Mouse (Mus musculus) thymus, adult 2 months (tissue): ENCODE measurements at regions not wholly inside any gene's neighbourhood (a gene's known extent, or its start where the extent isn't known, plus 50 kb on each side); places are given as distances from the start of the nearest gene placed in this dataset.
A peak's percentile ranks its signal among the peaks of the same experiment; 100 is the strongest.

ENCODE experiments used
- DNase-seq: peaks from one replicate; pipeline ENCODE4 v3.0.0; 2021
- H3K27ac ChIP-seq: fragments of 200-500 bp; 2 replicates; pipeline ENCODE4 v1.5.1; 2012; ENCODE audit warnings: low read length, control low read depth; ENCODE audit not compliant: control insufficient read depth, insufficient read depth
- H3K27me3 ChIP-seq: fragments of 200-500 bp; 2 replicates; pipeline ENCODE4 v1.6.1; 2012; ENCODE audit warnings: mild to moderate bottlenecking, low read length, moderate library complexity, mixed read lengths; ENCODE audit not compliant: control insufficient read depth, insufficient read depth
- H3K36me3 ChIP-seq: fragments of 200-500 bp; 2 replicates; pipeline ENCODE4 v1.6.1; 2012; ENCODE audit warnings: mild to moderate bottlenecking, low read length, moderate library complexity; ENCODE audit not compliant: control insufficient read depth, insufficient read depth
- H3K4me1 ChIP-seq: fragments of 200-500 bp; replicated peaks from 2 replicates; pipeline ENCODE4 v1.6.1; 2012; ENCODE audit warnings: low read length; ENCODE audit not compliant: control insufficient read depth, insufficient read depth
- H3K4me3 ChIP-seq: fragments of 200-500 bp; 2 replicates; pipeline ENCODE4 v1.5.1; 2012; ENCODE audit warnings: mild to moderate bottlenecking, low read length, control low read depth, moderate library complexity; ENCODE audit not compliant: control insufficient read depth, insufficient read depth
- CTCF ChIP-seq: fragments of 200-500 bp; IDR thresholded peaks from 2 replicates; pipeline ENCODE4 v1.5.1; 2012; ENCODE audit warnings: mild to moderate bottlenecking, control low read depth, low read length, moderate library complexity, borderline replicate concordance; ENCODE audit not compliant: control insufficient read depth, poor library complexity, insufficient read depth; ENCODE audit errors: extremely low read depth
- POLR2A ChIP-seq: fragments of 200-500 bp; IDR thresholded peaks from 2 replicates; pipeline ENCODE4 v1.6.1; 2012; ENCODE audit warnings: mild to moderate bottlenecking, low read length, control low read depth, moderate library complexity; ENCODE audit not compliant: control insufficient read depth, poor library complexity, insufficient read depth; ENCODE audit errors: extremely low read depth
- WGBS: fragments of 180-500 bp; shearing (Covaris S2); methylation state at CpG from one replicate; pipeline ENCODE4 v1.1.7; 2018; 5-methylcytosine and 5-hydroxymethylcytosine counted together

DNA sequence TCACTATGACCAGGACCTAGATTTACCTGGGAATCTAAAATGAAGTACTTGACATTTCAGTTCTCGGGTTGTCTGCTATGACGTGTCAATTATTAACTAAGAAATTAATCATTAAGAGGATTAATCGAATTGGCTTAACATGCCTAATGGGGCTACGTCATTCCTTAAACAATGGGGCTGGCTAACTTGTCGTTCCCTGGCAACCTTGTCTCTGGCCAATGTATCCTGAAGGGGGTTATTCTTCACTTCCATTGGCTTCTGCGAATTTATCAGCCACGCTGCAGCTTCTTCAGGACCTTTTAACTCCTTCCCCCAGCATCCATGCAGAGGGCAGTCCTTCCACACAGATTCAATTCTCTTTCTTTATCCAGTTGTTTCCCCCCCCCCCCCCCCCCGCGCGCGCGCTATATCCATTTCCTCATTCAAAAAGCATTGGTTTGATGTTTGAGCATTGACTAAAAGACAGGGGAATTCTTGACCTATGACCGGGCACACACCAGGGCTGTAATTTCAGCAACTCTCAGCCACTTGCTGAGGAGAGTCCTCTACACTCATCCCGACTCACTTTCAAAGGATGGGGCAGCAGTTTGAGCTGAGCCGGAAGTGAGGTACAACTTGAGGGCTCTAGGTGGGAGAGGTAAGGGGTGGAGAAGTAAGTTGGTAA lies 124.3 kb downstream of the Gm10131 start:
- 97% methylated on average over 15 of the region's 15 CpGs for WGBS
- Histone ChIP-seq H3K27ac (no peak overlapping the region), H3K27me3 (no peaks in the 10 kb centered on the region), H3K36me3 (no peaks in the 10 kb centered on the region), H3K4me1 (no peaks in the 10 kb centered on the region), H3K4me3 (no peak overlapping the region)
- DNase-seq = no peak
- no peak for TF ChIP-seq POLR2A
- no peak for TF ChIP-seq CTCF

DNA sequence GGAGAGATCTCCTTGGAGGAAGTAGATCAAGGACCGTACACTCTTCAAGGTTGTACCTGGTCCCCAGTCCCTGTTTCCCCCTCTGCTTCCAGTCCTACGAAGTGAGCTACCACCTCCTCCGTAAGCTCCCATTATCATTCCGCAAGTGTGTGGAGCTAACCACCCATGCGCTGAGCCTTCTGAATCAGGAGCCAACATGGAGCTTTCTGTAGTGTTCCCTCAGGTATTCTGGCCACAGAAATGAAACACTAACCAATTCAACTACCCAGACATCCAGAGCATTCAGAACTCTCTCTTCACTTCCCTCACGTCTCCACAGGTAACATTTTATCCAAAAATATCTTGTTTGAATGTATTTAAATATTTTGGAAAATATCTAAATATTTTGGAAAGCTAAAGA lies 124.9 kb downstream of the Gm10131 start:
- no peaks in the 10 kb centered on the region for H3K4me1 ChIP-seq
- H3K27ac ChIP-seq = no peak overlapping the region
- TF ChIP-seq POLR2A (no peak), CTCF (no peak)
- no peaks in the 10 kb centered on the region for H3K27me3 ChIP-seq
- no peak for DNase-seq
- no peak overlapping the region for H3K4me3 ChIP-seq
- H3K36me3 ChIP-seq = no peaks in the 10 kb centered on the region
- WGBS = 99% methylated on average over 6 of the region's 6 CpGs

DNA sequence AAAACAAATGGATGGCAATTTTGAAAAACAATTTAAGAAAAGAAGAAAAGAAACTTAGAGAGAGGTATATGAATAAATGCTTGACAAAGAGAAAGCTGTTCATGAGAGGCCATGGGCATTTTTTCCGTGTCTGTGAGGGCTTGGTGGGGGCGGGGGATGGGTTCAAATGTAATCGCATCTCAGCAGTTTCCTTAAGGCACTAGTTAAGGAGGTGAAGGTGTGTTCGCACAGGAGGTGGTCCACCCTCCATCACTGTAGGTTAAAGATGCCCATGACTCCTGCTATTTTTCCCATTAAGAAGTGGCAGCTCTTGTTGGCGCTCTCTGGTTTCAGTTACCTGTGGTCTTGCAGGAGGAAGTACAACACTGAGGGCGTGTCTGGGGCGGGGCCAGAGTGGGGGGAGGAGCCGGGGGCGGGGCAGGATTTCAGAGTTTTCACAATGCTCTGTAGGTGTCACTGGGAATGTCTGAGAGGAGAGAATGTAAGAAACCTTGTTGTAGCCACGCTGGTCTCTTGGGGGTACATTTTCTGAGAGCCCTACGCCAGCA lies 126.0 kb downstream of the Gm10131 start:
- 63% methylated on average over 11 of the region's 11 CpGs for WGBS
- Histone ChIP-seq H3K4me3 (peak overlapping the region; percentile 34), H3K27ac (no peak overlapping the region), H3K4me1 (no peaks in the 10 kb centered on the region), H3K36me3 (no peaks in the 10 kb centered on the region), H3K27me3 (no peaks in the 10 kb centered on the region)
- no peak for DNase-seq
- TF ChIP-seq CTCF (no peak), POLR2A (no peak)

- Histone ChIP-seq H3K4me1 (no peaks in the 10 kb centered on the region), H3K4me3 (no peak overlapping the region), H3K36me3 (no peaks in the 10 kb centered on the region), H3K27ac (no peak overlapping the region), H3K27me3 (no peaks in the 10 kb centered on the region)
- TF ChIP-seq POLR2A (no peak), CTCF (no peak)
- WGBS = 79% methylated on average over 4 of the region's 4 CpGs
- peak; percentile 20 for DNase-seq
Measured at GRCm38 (mm10) chr8:33981629-33982028, 129.9 kb downstream of the Gm10131 start.

DNA sequence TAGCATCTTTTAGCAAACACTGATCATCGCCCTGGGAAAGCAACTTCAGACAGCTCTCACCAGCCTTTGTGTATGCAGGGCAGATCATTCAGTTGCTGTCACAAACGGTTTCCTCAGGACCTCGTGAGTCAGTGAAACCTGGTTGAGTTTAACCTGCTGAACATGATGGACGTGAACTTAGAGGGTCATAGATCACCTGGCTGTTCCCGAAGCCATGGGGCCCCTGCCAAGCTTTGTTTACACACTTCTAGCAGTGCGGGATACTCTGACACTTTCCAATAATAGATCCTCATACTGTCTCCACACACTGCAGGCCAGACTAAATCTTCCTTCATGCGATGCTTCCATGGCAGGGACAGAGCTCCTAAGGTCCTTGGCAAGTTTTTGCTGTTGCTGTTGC lies 130.5 kb downstream of the Gm10131 start:
- 92% methylated on average over 7 of the region's 7 CpGs for WGBS
- no peaks in the 10 kb centered on the region for H3K4me1 ChIP-seq
- no peaks in the 10 kb centered on the region for H3K36me3 ChIP-seq
- H3K4me3 ChIP-seq = no peak overlapping the region
- no peak overlapping the region for H3K27ac ChIP-seq
- DNase-seq = no peak
- no peak for TF ChIP-seq CTCF
- TF ChIP-seq POLR2A = no peak
- H3K27me3 ChIP-seq = no peaks in the 10 kb centered on the region
